Mouse (Mus musculus): ENCODE results near the gene Cops2.

The Cops2 gene

GRCm38 (mm10) chr2:125826201-125826600 is 32.7 kb downstream of the Cops2 start:
- DNase-seq (ENCODE audit: low spot score in 2 of 2), result no peak

- no peak for DNase-seq (ENCODE audit: low spot score in 2 of 2)
These were observed 38.5 kb downstream of the Cops2 start for GRCm38 (mm10) chr2:125820397-125820796.

GRCm38 (mm10) chr2:125813972-125814595 is 44.9 kb downstream of the Cops2 start:
- DNase-seq (ENCODE audit: low spot score in 2 of 2), result no peak

- no peak for DNase-seq (ENCODE audit: low spot score in 2 of 2)
These were observed 47.6 kb downstream of the Cops2 start for GRCm38 (mm10) chr2:125811332-125811731.

GRCm38 (mm10) chr2:125809551-125809950 is 49.4 kb downstream of the Cops2 start:
- DNase-seq (ENCODE audit: low spot score in 2 of 2), result peak; percentile 25 to 50

- DNase-seq (ENCODE audit: low spot score in 2 of 2), result no peak
These were observed 53.1 kb downstream of the Cops2 start for GRCm38 (mm10) chr2:125805826-125806225.

GRCm38 (mm10) chr2:125801947-125802346 is 57.0 kb downstream of the Cops2 start:
- no peak for DNase-seq (ENCODE audit: low spot score in 2 of 2)

GRCm38 (mm10) chr2:125801038-125801437 is 57.9 kb downstream of the Cops2 start:
- DNase-seq (ENCODE audit: low spot score in 2 of 2), result no peak

GRCm38 (mm10) chr2:125800428-125800827 is 58.5 kb downstream of the Cops2 start:
- DNase-seq (ENCODE audit: low spot score in 2 of 2), result no peak

- no peak for DNase-seq (ENCODE audit: low spot score in 2 of 2)
These were observed 61.1 kb downstream of the Cops2 start for GRCm38 (mm10) chr2:125797872-125798271.

GRCm38 (mm10) chr2:125795118-125795517 is 63.8 kb downstream of the Cops2 start:
- no peak for DNase-seq (ENCODE audit: low spot score in 2 of 2)

- DNase-seq (ENCODE audit: low spot score in 2 of 2), result no peak
These were observed 64.8 kb downstream of the Cops2 start for GRCm38 (mm10) chr2:125794166-125794565.

GRCm38 (mm10) chr2:125792879-125793261 is 66.1 kb downstream of the Cops2 start:
- no peak for DNase-seq (ENCODE audit: low spot score in 2 of 2)

- no peak for DNase-seq (ENCODE audit: low spot score in 2 of 2)
These were observed 66.6 kb downstream of the Cops2 start for GRCm38 (mm10) chr2:125792144-125792878.

- DNase-seq (ENCODE audit: low spot score in 2 of 2), result no peak
These were observed 67.5 kb downstream of the Cops2 start for GRCm38 (mm10) chr2:125791485-125791885.

GRCm38 (mm10) chr2:125790242-125790641 is 68.7 kb downstream of the Cops2 start:
- DNase-seq (ENCODE audit: low spot score in 2 of 2), result no peak

GRCm38 (mm10) chr2:125789265-125789664 is 69.7 kb downstream of the Cops2 start:
- no peak for DNase-seq (ENCODE audit: low spot score in 2 of 2)

GRCm38 (mm10) chr2:125788785-125789184 is 70.2 kb downstream of the Cops2 start:
- DNase-seq (ENCODE audit: low spot score in 2 of 2), result no peak

- DNase-seq (ENCODE audit: low spot score in 2 of 2), result no peak
These were observed 70.6 kb downstream of the Cops2 start for GRCm38 (mm10) chr2:125788351-125788750.

- DNase-seq (ENCODE audit: low spot score in 2 of 2), result no peak
These were observed 73.9 kb downstream of the Cops2 start for GRCm38 (mm10) chr2:125785021-125785420.

GRCm38 (mm10) chr2:125784392-125784791 is 74.5 kb downstream of the Cops2 start:
- no peak for DNase-seq (ENCODE audit: low spot score in 2 of 2)

- DNase-seq (ENCODE audit: low spot score in 2 of 2), result no peak
These were observed 75.1 kb downstream of the Cops2 start for GRCm38 (mm10) chr2:125783868-125784267.

- DNase-seq (ENCODE audit: low spot score in 2 of 2), result peak; percentile 92
These were observed 76.2 kb downstream of the Cops2 start, which contains the start of gene Secisbp2l for GRCm38 (mm10) chr2:125782719-125783109. TSS of gene Secisbp2l (minus strand) at chr2:125782870.
